Mouse (Mus musculus): ENCODE measurements around the gene G6pc3. TPM values are rescaled to one million over a fixed set of nuclear protein-coding genes. Genes with fewer than 3 reads are reported as not detected.

G6pc3 gene
- total RNA-seq, 1 experiment: 14.2 TPM

- Histone ChIP-seq H3K9ac (ENCODE audit: insufficient read depth, low read depth, low read length, poor library complexity, severe bottlenecking) (no peak overlapping the region), H3K4me3 (ENCODE audit: insufficient read depth in 1 of 2, low read depth in 1 of 2, low read length in 2 of 2, poor library complexity in 1 of 2, severe bottlenecking in 1 of 2) (no peak overlapping the region), H3K36me3 (ENCODE audit: control insufficient read depth, insufficient read depth, low read length, poor library complexity, severe bottlenecking) (peaks cover 11% of the 10 kb centered on the region; the same call in 1 of the 2 replicates), H3K9me3 (ENCODE audit: control insufficient read depth, insufficient read depth, low read depth, low read length) (no peaks in the 10 kb centered on the region), H3K4me1 (ENCODE audit: control insufficient read depth in 2 of 2, insufficient read depth in 2 of 2, low read length in 2 of 2, poor library complexity in 1 of 2) (peaks cover 7 to 45% of the 10 kb centered on the region in 2 experiments; a peak in 2 of 4 replicates), H3K27ac (ENCODE audit: insufficient read depth, low read depth, low read length, poor library complexity, severe bottlenecking) (no peak overlapping the region)
- TF ChIP-seq ZC3H11A (IDR thresholded peaks at IDR 0.05; ENCODE audit: borderline replicate concordance, low read depth, low read length): no peak
- no peak for TF ChIP-seq HCFC1 (IDR thresholded peaks at IDR 0.05; ENCODE audit: borderline replicate concordance, insufficient read depth, low read length)
- TF ChIP-seq ZNF384 (IDR thresholded peaks at IDR 0.05; ENCODE audit: low read depth, low read length): no peak
- TF ChIP-seq MAFK (IDR thresholded peaks at IDR 0.05; ENCODE audit: insufficient read depth, low read depth, low read length): no peak
- TF ChIP-seq CHD2 (IDR thresholded peaks at IDR 0.05; ENCODE audit: low read depth, low read length): no peak
- no peak for DNase-seq (ENCODE audit: low read depth, low spot score)
- in situ Hi-C loops (cut with MboI; ENCODE audit: low sequenced_read_pairs in 2 of 2, unreplicated experiment in 2 of 2): no loop called here
Measured at GRCm38 (mm10) chr11:102221243-102221953, 32.0 kb downstream of the G6pc3 start.

GRCm38 (mm10) chr11:102221954-102222351 lies 32.5 kb downstream of the G6pc3 start:
- H3K4me1 ChIP-seq (ENCODE audit: control insufficient read depth in 2 of 2, insufficient read depth in 2 of 2, low read length in 2 of 2, poor library complexity in 1 of 2): peaks cover 7 to 48% of the 10 kb centered on the region in 2 experiments; a peak in 2 of 4 replicates
- in situ Hi-C loops (cut with MboI; ENCODE audit: low sequenced_read_pairs in 2 of 2, unreplicated experiment in 2 of 2): no loop called here
- no peak overlapping the region for H3K9ac ChIP-seq (ENCODE audit: insufficient read depth, low read depth, low read length, poor library complexity, severe bottlenecking)

GRCm38 (mm10) chr11:102223166-102223565 lies 33.7 kb downstream of the G6pc3 start:
- DNase-seq (ENCODE audit: low read depth, low spot score): peak; percentile 52
- H3K4me3 ChIP-seq (ENCODE audit: insufficient read depth in 1 of 2, low read depth in 1 of 2, low read length in 2 of 2, poor library complexity in 1 of 2, severe bottlenecking in 1 of 2): no peak overlapping the region
- TF ChIP-seq ZNF384 (IDR thresholded peaks at IDR 0.05; ENCODE audit: low read depth, low read length) (no peak), ZC3H11A (IDR thresholded peaks at IDR 0.05; ENCODE audit: borderline replicate concordance, low read depth, low read length) (no peak), CHD2 (IDR thresholded peaks at IDR 0.05; ENCODE audit: low read depth, low read length) (no peak), MAFK (IDR thresholded peaks at IDR 0.05; ENCODE audit: insufficient read depth, low read depth, low read length) (no peak), HCFC1 (IDR thresholded peaks at IDR 0.05; ENCODE audit: borderline replicate concordance, insufficient read depth, low read length) (no peak)
- no peak overlapping the region for H3K27ac ChIP-seq (ENCODE audit: insufficient read depth, low read depth, low read length, poor library complexity, severe bottlenecking)
- H3K36me3 ChIP-seq (ENCODE audit: control insufficient read depth, insufficient read depth, low read length, poor library complexity, severe bottlenecking): peaks cover 5% of the 10 kb centered on the region; the same call in 1 of the 2 replicates
- H3K4me1 ChIP-seq (ENCODE audit: control insufficient read depth in 2 of 2, insufficient read depth in 2 of 2, low read length in 2 of 2, poor library complexity in 1 of 2): peaks cover 7 to 56% of the 10 kb centered on the region in 2 experiments; a peak in 3 of 4 replicates
- no peaks in the 10 kb centered on the region for H3K9me3 ChIP-seq (ENCODE audit: control insufficient read depth, insufficient read depth, low read depth, low read length)
- in situ Hi-C loops (cut with MboI; ENCODE audit: low sequenced_read_pairs in 2 of 2, unreplicated experiment in 2 of 2): no loop called here
- no peak overlapping the region for H3K9ac ChIP-seq (ENCODE audit: insufficient read depth, low read depth, low read length, poor library complexity, severe bottlenecking)

More at GRCm38 (mm10) chr11:102221954-102222351, 32.5 kb downstream of the G6pc3 start:
- Histone ChIP-seq H3K36me3 (ENCODE audit: control insufficient read depth, insufficient read depth, low read length, poor library complexity, severe bottlenecking) (peaks cover 11% of the 10 kb centered on the region; the same call in 1 of the 2 replicates), H3K4me3 (ENCODE audit: insufficient read depth in 1 of 2, low read depth in 1 of 2, low read length in 2 of 2, poor library complexity in 1 of 2, severe bottlenecking in 1 of 2) (no peak overlapping the region), H3K27ac (ENCODE audit: insufficient read depth, low read depth, low read length, poor library complexity, severe bottlenecking) (no peak overlapping the region), H3K9me3 (ENCODE audit: control insufficient read depth, insufficient read depth, low read depth, low read length) (no peaks in the 10 kb centered on the region)
- DNase-seq (ENCODE audit: low read depth, low spot score): no peak
- TF ChIP-seq CHD2 (IDR thresholded peaks at IDR 0.05; ENCODE audit: low read depth, low read length): no peak
- no peak for TF ChIP-seq MAFK (IDR thresholded peaks at IDR 0.05; ENCODE audit: insufficient read depth, low read depth, low read length)
- TF ChIP-seq ZC3H11A (IDR thresholded peaks at IDR 0.05; ENCODE audit: borderline replicate concordance, low read depth, low read length): no peak
- no peak for TF ChIP-seq HCFC1 (IDR thresholded peaks at IDR 0.05; ENCODE audit: borderline replicate concordance, insufficient read depth, low read length)
- TF ChIP-seq ZNF384 (IDR thresholded peaks at IDR 0.05; ENCODE audit: low read depth, low read length): no peak

- Histone ChIP-seq H3K9me3 (ENCODE audit: control insufficient read depth, insufficient read depth, low read depth, low read length) (no peaks in the 10 kb centered on the region), H3K36me3 (ENCODE audit: control insufficient read depth, insufficient read depth, low read length, poor library complexity, severe bottlenecking) (peaks cover 4% of the 10 kb centered on the region; the same call in 1 of the 2 replicates), H3K4me1 (ENCODE audit: control insufficient read depth in 2 of 2, insufficient read depth in 2 of 2, low read length in 2 of 2, poor library complexity in 1 of 2) (peaks cover 11 to 57% of the 10 kb centered on the region in 2 experiments; a peak in 3 of 4 replicates), H3K9ac (ENCODE audit: insufficient read depth, low read depth, low read length, poor library complexity, severe bottlenecking) (no peak overlapping the region), H3K4me3 (ENCODE audit: insufficient read depth in 1 of 2, low read depth in 1 of 2, low read length in 2 of 2, poor library complexity in 1 of 2, severe bottlenecking in 1 of 2) (0 out of 4 replicates have a peak overlapping the region, but pooled peaks of 1 of the 2 experiments have one; percentile 2), H3K27ac (ENCODE audit: insufficient read depth, low read depth, low read length, poor library complexity, severe bottlenecking) (no peak overlapping the region)
- DNase-seq (ENCODE audit: low read depth, low spot score): no peak
- no peak for TF ChIP-seq CHD2 (IDR thresholded peaks at IDR 0.05; ENCODE audit: low read depth, low read length)
- no peak for TF ChIP-seq ZNF384 (IDR thresholded peaks at IDR 0.05; ENCODE audit: low read depth, low read length)
- TF ChIP-seq HCFC1 (IDR thresholded peaks at IDR 0.05; ENCODE audit: borderline replicate concordance, insufficient read depth, low read length): no peak
- no peak for TF ChIP-seq ZC3H11A (IDR thresholded peaks at IDR 0.05; ENCODE audit: borderline replicate concordance, low read depth, low read length)
- TF ChIP-seq MAFK (IDR thresholded peaks at IDR 0.05; ENCODE audit: insufficient read depth, low read depth, low read length): no peak
- in situ Hi-C loops (cut with MboI; ENCODE audit: low sequenced_read_pairs in 2 of 2, unreplicated experiment in 2 of 2): no loop called here
Measured at GRCm38 (mm10) chr11:102224686-102225085, 35.3 kb downstream of the G6pc3 start.
